Mouse (Mus musculus) A20 (cell line): ENCODE data around the gene Olfr1348.
A peak's percentile ranks its signal among the peaks of the same experiment; 100 is the strongest.
"Not testable (repeated sequence)": the region's sequence is repeated elsewhere in the genome, so short reads cannot be mapped to it uniquely, and the experiment has no call there.

ENCODE experiments used
- DNase-seq: peaks from one replicate; pipeline ENCODE4 v3.0.0-alpha.2; 2011; ENCODE audit warnings: low read depth, low spot score

The Olfr1348 gene

DNA sequence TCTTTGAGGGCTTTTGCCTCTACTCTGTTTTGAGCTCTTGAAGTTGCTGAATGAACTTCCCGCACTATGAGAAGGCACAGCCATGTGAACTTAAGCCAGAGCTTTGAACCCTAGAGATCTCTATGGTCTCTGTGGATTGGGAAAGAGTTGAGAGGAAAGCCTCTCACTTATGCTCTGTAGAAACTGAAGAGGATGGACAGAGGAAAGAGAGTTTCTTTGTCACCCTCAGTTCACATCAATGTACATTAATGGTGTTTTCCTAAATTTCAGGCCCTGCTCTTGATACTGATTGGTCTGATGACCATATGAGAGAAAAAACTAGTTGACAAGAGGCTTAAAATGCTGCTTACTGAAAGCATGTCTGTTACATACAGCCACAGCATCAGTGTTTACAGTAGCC lies at the start of gene Olfr1348:
Olfr1348 (minus strand) TSS at position 101 of the 400 bp plus-strand sequence.
- DNase-seq, result no peak

DNA sequence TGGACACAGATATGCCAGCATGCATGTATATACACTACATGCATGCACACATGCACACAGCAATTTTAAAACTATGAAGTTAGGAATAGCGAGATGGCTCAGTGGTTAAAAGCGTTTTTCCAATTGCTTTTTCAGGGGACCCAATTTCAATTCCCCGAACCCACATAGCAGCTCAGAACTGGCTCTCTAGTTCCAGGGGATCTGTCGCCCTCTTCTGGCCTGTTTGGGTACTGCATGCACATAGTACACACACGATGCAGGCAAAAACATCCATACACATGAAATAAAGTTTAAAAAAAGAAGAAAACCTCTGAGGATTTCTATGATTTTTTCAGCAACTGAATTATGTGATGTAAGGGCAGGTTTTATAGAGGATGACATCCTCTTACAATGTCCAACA lies 17.6 kb upstream of the Olfr1348 start:
- peak; percentile 22 for DNase-seq

DNA sequence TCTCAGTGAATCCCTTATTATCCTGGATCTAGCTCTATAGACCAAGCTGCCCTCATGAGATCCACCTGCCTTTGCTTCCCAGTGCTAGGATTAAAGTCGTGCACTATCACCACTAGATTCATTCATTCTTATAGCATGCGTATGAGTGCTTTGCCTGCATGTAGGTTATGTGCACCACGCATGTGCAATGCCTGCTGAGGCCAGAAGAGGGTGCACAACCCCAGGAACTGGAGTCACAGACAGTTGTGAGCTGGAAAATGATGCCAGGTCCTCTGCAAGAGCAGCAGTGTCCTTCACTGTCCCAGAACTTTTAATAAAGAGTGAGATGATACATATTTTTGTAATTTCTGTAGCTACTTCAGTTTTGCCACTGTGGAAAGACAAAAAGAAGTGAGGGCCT lies 16.5 kb upstream of the Olfr1348 start:
- peak; percentile 9 for DNase-seq

- no peak for DNase-seq
These were observed 14.3 kb upstream of the Olfr1348 start, which contains the start of gene Olfr1349 for GRCm38 (mm10) chr7:6522850-6523249. Olfr1349 (minus strand) TSS chr7:6522950.

DNA sequence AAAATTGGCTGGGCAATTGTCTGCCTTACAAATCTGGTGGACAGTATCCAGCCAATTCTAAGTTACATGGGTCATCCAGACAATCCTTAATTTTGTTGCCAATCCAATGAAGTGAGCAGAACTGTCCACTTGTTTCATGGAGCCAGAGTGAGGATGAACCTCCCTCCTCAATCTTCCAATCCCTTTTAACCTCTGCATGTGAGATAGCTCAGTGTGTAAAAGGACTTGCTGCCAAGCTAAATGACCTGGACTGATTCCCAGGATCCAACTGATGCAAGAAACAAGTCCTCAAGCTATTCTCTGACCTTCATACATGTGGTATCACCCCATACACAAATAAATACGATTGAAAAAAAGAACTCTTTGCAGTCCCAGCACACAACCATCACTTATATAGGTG lies 13.1 kb upstream of the Olfr1348 start:
- DNase-seq, result no peak

GRCm38 (mm10) chr7:6499655-6500054 lies 8.9 kb downstream of the Olfr1348 start, which contains the start of gene Olfr1347:
Olfr1347 (minus strand) TSS chr7:6499755.
- DNase-seq, result no peak

DNA sequence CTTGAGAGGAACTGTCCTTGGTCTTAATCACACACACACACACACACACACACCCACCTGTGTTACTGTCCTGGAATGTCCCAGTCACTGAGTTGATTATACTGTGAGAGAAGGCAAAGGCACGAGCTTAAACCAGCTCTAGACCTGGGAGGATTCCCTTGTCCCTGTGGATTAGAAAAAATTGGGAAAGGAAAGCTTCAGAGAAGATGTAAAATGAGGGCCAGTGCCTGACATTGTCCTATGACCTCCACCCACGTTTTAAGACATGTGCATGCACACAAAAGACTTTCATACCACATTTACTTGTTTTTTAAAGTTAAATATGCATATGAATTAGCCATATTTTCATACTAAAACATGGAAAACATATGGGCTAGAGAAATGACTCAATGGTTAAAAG lies 21.7 kb downstream of the Olfr1348 start, which contains the start of gene Olfr5:
Olfr5 (minus strand) TSS at position 101 of the 400 bp plus-strand sequence.
- DNase-seq, result no peak

GRCm38 (mm10) chr7:6477633-6478032 lies 30.9 kb downstream of the Olfr1348 start:
- DNase-seq, result not testable (repeated sequence)

GRCm38 (mm10) chr7:6466951-6467350 lies 41.6 kb downstream of the Olfr1348 start, which contains the start of gene Olfr1346:
Olfr1346 (plus strand) TSS chr7:6467101.
- no peak for DNase-seq

DNA sequence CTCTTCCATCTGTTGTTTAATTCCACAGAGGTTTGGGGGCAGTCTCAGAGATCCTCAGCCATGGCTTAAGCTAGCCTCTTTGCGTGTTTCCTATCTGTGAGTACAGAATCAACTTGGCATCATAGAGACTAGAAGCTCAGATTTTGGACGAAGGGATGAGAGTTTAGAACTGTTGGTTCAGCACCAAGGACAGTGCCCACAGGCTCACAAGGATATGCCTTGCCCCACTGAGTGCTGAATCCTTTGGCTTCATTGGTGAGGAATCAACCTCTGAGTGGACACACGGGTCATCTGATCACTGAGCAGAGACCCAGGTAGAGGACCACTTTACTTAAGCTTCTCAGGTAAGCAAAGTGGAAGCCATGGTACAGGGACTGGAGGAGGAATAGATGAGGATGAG lies 52.1 kb downstream of the Olfr1348 start:
- no peak for DNase-seq

DNA sequence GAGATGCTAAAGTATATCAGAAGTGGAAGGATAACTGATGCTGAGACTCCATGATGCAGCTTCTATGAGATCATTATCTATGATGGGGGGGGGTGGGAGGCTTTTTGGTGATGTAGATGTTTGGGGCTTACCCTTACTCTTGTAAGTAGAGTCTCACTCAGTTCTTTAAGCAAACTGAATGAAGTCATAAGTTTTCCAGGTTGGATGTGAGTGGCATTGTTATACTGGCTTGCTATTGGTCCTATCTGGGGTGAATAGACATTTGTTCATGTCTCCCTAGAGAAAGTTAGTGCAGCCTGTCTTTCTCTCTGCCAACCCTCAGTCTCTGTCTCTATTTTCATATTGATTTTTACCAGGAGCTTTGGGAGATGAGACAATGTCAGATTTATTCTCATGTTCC lies 52.7 kb downstream of the Olfr1348 start, which contains the start of gene Olfr1336:
Olfr1336 (plus strand) TSS at position 301 of the 400 bp plus-strand sequence.
- no peak for DNase-seq
